In the genomic region with DNA sequence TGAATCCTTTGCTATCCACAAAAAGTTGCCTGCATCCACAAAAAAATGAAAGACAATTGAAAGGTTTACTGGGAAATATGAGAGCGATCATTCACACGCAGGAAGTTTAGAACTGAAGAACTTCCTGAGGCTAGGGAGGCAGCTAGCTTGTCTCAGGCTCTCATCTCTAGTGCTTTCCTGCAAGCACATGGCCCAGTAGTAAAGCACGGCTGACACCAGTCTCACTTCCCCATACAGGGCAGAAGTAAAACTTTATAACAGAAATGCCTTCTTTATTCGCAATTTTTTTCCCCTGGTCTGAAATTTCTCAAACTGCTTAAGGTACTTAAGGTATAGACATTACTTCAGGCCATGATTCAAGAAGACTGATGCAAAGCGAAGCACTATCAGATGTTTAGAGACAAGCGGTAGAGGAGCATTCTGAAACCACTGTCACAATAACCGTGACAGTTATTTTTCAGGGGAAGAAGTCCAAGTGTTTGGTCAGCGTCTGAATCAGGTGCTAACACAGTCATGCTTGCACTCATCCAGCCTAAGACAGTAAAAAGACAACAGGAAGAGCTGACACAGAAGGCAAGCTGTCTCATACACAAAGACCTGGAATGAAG, we compare ENCODE assay signal across 17 mouse cellular contexts. TPM values are rescaled to one million over a fixed set of nuclear protein-coding genes. Genes with fewer than 3 reads are reported as not detected.
DNase-seq lines count a peak whose midpoint lies in the region; ATAC-seq and TF ChIP-seq lines count a peak whose summit lies in the region.
"Had no signal": no experiment of that assay in that cellular context is flagged by ENCODE, and none has a peak within 500 bp of the region (broad histone marks: within the 10 kb centered on the region; RNA-seq: fewer than 3 reads in every experiment).

No protein-coding gene starts in this region.

- no peak for TF ChIP-seq CTCF in lung, postnatal 0 days (IDR thresholded peaks at IDR 0.05)
- no peak for TF ChIP-seq CTCF in bone marrow, adult 2 months (IDR thresholded peaks at IDR 0.05; ENCODE audit: control insufficient read depth, insufficient read depth, low read length)
- TF ChIP-seq CTCF in small intestine, adult 2 months (IDR thresholded peaks at IDR 0.05; ENCODE audit: extremely low read depth, insufficient read length, insufficient replicate concordance, low read depth, low read length): no peak

- H3K27ac ChIP-seq in lung, postnatal 0 days (ENCODE audit: low read length): no peak overlapping the region
- H3K27ac ChIP-seq in bone marrow, adult 2 months (ENCODE audit: control insufficient read depth, insufficient read depth, low read depth, low read length, poor library complexity): peak overlapping the region; percentile 51; the same call in 1 of the 2 replicates
- H3K27ac ChIP-seq in liver, embryonic 13.5 days: peak overlapping the region; percentile 41
- H3K27ac ChIP-seq in small intestine, adult 2 months (ENCODE audit: insufficient read depth, low read depth, low read length): peak overlapping the region; percentile 53
- no peak overlapping the region for H3K27ac ChIP-seq in limb, embryonic 10.5 days
- no peak overlapping the region for H3K27ac ChIP-seq in hindbrain, embryonic 12.5 days
- H3K27ac ChIP-seq: forebrain, embryonic 12.5 days; heart, adult 2 months; kidney, embryonic 15.5 days; liver, embryonic 14.5 days; midbrain, embryonic 12.5 days had no signal

- no peak for TF ChIP-seq EP300 in lung, postnatal 0 days (IDR thresholded peaks at IDR 0.05)

- H3K4me3 ChIP-seq in lung, postnatal 0 days (ENCODE audit: low read depth, low read length): no peak overlapping the region
- H3K4me3 ChIP-seq in bone marrow, adult 2 months (replicated peaks; ENCODE audit: control insufficient read depth, low read depth, low read length): no peak overlapping the region
- no peak overlapping the region for H3K4me3 ChIP-seq in liver, embryonic 13.5 days (replicated peaks)
- no peak overlapping the region for H3K4me3 ChIP-seq in small intestine, adult 2 months (ENCODE audit: low read depth, low read length)
- H3K4me3 ChIP-seq in limb, embryonic 10.5 days: no peak overlapping the region
- no peak overlapping the region for H3K4me3 ChIP-seq in hindbrain, embryonic 12.5 days
- H3K4me3 ChIP-seq: forebrain, embryonic 12.5 days; heart, adult 2 months; kidney, embryonic 15.5 days; midbrain, embryonic 12.5 days had no signal

- H3K27me3 ChIP-seq in lung, postnatal 0 days (replicated peaks; ENCODE audit: insufficient read depth, low read length): no peaks in the 10 kb centered on the region
- H3K27me3 ChIP-seq in liver, embryonic 13.5 days: no peaks in the 10 kb centered on the region
- H3K27me3 ChIP-seq in small intestine, adult 2 months (ENCODE audit: control insufficient read depth, insufficient read depth, low read length): no peaks in the 10 kb centered on the region
- H3K27me3 ChIP-seq in limb, embryonic 10.5 days (ENCODE audit: low read depth, poor library complexity, severe bottlenecking): no peaks in the 10 kb centered on the region
- no peaks in the 10 kb centered on the region for H3K27me3 ChIP-seq in hindbrain, embryonic 12.5 days
- H3K27me3 ChIP-seq: forebrain, embryonic 12.5 days; kidney, embryonic 15.5 days; midbrain, embryonic 12.5 days had no signal

- H3K4me1 ChIP-seq in lung, postnatal 0 days (ENCODE audit: insufficient read depth, low read depth, low read length): no peaks in the 10 kb centered on the region
- peaks cover 8% of the 10 kb centered on the region for H3K4me1 ChIP-seq in bone marrow, adult 2 months (ENCODE audit: control insufficient read depth, insufficient read depth, low read length)
- H3K4me1 ChIP-seq in liver, embryonic 13.5 days (replicated peaks): peaks cover 2% of the 10 kb centered on the region; the same call in 1 of the 2 replicates
- no peaks in the 10 kb centered on the region for H3K4me1 ChIP-seq in small intestine, adult 2 months (ENCODE audit: control insufficient read depth, insufficient read depth, insufficient read length, low read length)
- H3K4me1 ChIP-seq in limb, embryonic 10.5 days: no peaks in the 10 kb centered on the region
- no peaks in the 10 kb centered on the region for H3K4me1 ChIP-seq in hindbrain, embryonic 12.5 days
- H3K4me1 ChIP-seq: forebrain, embryonic 12.5 days; kidney, embryonic 15.5 days; midbrain, embryonic 12.5 days had no signal

- DNase-seq in lung, postnatal 0 days (ENCODE audit: low spot score): peak; percentile 43
- no peak for DNase-seq in lung, postnatal 14 days
- no peak for DNase-seq in liver, embryonic 13.5 days
- no peak for DNase-seq in limb, embryonic 10.5 days (ENCODE audit: low spot score)
- no peak for DNase-seq in MN1 (ENCODE audit: low spot score)
- DNase-seq: adrenal gland, adult 8-10 months; cerebellum, postnatal 36 days; thymus, postnatal 4 days had no signal

- no peak for TF ChIP-seq POLR2A in bone marrow, adult 2 months (IDR thresholded peaks at IDR 0.05; ENCODE audit: borderline replicate concordance, control insufficient read depth, low read depth, low read length)
- TF ChIP-seq POLR2A in small intestine, adult 2 months (IDR thresholded peaks at IDR 0.05; ENCODE audit: low read depth, low read length): no peak

- H3K9ac ChIP-seq in lung, postnatal 0 days (replicated peaks; ENCODE audit: low read depth): no peak overlapping the region
- H3K9ac ChIP-seq in liver, embryonic 13.5 days: no peak overlapping the region
- H3K9ac ChIP-seq in hindbrain, embryonic 12.5 days: no peak overlapping the region
- H3K9ac ChIP-seq: forebrain, embryonic 12.5 days; kidney, embryonic 15.5 days; liver, embryonic 14.5 days; midbrain, embryonic 12.5 days had no signal

- no peaks in the 10 kb centered on the region for H3K9me3 ChIP-seq in lung, postnatal 0 days (ENCODE audit: low read length)
- H3K9me3 ChIP-seq in liver, embryonic 13.5 days (replicated peaks): no peaks in the 10 kb centered on the region
- H3K9me3 ChIP-seq in limb, embryonic 10.5 days (replicated peaks): no peaks in the 10 kb centered on the region
- H3K9me3 ChIP-seq in hindbrain, embryonic 12.5 days (replicated peaks): no peaks in the 10 kb centered on the region
- H3K9me3 ChIP-seq: forebrain, embryonic 12.5 days; kidney, embryonic 15.5 days; midbrain, embryonic 12.5 days had no signal

- 67% methylated on average over 8 of the region's 8 CpGs for WGBS in lung, postnatal 0 days
- 12% methylated on average over 8 of the region's 8 CpGs for WGBS in bone marrow, adult 2 months
- WGBS in liver, embryonic 13.5 days (ENCODE audit: insufficient replicate concordance): 43% methylated on average over 8 of the region's 8 CpGs
- 77% methylated on average over 8 of the region's 8 CpGs for WGBS in small intestine, adult 2 months
- WGBS in limb, embryonic 10.5 days: 90% methylated on average over 8 of the region's 8 CpGs
- WGBS in hindbrain, embryonic 12.5 days: 91% methylated on average over 8 of the region's 8 CpGs

- peaks cover 15% of the 10 kb centered on the region; the same call in 1 of the 2 replicates for H3K36me3 ChIP-seq in lung, postnatal 0 days (ENCODE audit: insufficient read depth, low read length)
- H3K36me3 ChIP-seq in liver, embryonic 13.5 days: peaks cover 92% of the 10 kb centered on the region
- H3K36me3 ChIP-seq in small intestine, adult 2 months (ENCODE audit: control insufficient read depth, insufficient read depth, low read length): peaks cover 59% of the 10 kb centered on the region
- H3K36me3 ChIP-seq in limb, embryonic 10.5 days: peaks cover 94% of the 10 kb centered on the region
- peaks cover 77% of the 10 kb centered on the region for H3K36me3 ChIP-seq in hindbrain, embryonic 12.5 days

- ATAC-seq in lung, postnatal 0 days: peak; percentile 68
- ATAC-seq in liver, embryonic 13.5 days (ENCODE audit: low read depth): no peak
- no peak for ATAC-seq in hindbrain, embryonic 12.5 days (ENCODE audit: low FRiP score)

- no peak overlapping the region for H3K4me2 ChIP-seq in lung, postnatal 0 days (replicated peaks; ENCODE audit: low read depth, low read length)
- no peak overlapping the region for H3K4me2 ChIP-seq in liver, embryonic 13.5 days
- H3K4me2 ChIP-seq in hindbrain, embryonic 12.5 days (replicated peaks): no peak overlapping the region
- H3K4me2 ChIP-seq: forebrain, embryonic 12.5 days; kidney, embryonic 15.5 days; midbrain, embryonic 12.5 days had no signal

RNA-seq across cellular contexts. Expression of a gene that starts 16.9 kb away (rescaled TPM):
- 30.7 and 33.5 TPM in 2 replicates for polyA plus RNA-seq in lung, postnatal 0 days (2015; fragmentation: Nextera tagmentation; extraction: Ambion mirVana)
- polyA plus RNA-seq in bone marrow, adult 2 months (2011; ENCODE audit: insufficient read depth, insufficient read length, low replicate concordance, missing spikeins): 26.3 and 39.0 TPM in 2 replicates
- polyA plus RNA-seq in liver, embryonic 13.5 days (2015; fragmentation: Nextera tagmentation; extraction: Ambion mirVana): 33.4 and 39.7 TPM in 2 replicates
- 9.6 and 19.4 TPM in 2 replicates for polyA plus RNA-seq in small intestine, adult 2 months (2012; rRNA removed)
- polyA plus RNA-seq in limb, embryonic 10.5 days (2016; fragmentation: Nextera tagmentation; extraction: Ambion mirVana): 93.9 and 99.0 TPM in 2 replicates
- 71.8 and 73.6 TPM in 2 replicates for polyA plus RNA-seq in hindbrain, embryonic 12.5 days (2016; fragmentation: Nextera tagmentation; extraction: Ambion mirVana)

RNA-seq across cellular contexts. Expression of a gene that starts 31.8 kb away (rescaled TPM):
- polyA plus RNA-seq in lung, postnatal 0 days (2015; fragmentation: Nextera tagmentation; extraction: Ambion mirVana): 0.18 and 0.25 TPM in 2 replicates
- not detected in 2 replicates for polyA plus RNA-seq in bone marrow, adult 2 months (2011; ENCODE audit: insufficient read depth, insufficient read length, low replicate concordance, missing spikeins)
- polyA plus RNA-seq in liver, embryonic 13.5 days (2015; fragmentation: Nextera tagmentation; extraction: Ambion mirVana): not detected in 2 replicates
- polyA plus RNA-seq in small intestine, adult 2 months (2012; rRNA removed): 0.24 TPM in 1 of 2 replicates, not detected in the other
- polyA plus RNA-seq in limb, embryonic 10.5 days (2016; fragmentation: Nextera tagmentation; extraction: Ambion mirVana): not detected in 2 replicates
- 0.18 and 0.22 TPM in 2 replicates for polyA plus RNA-seq in hindbrain, embryonic 12.5 days (2016; fragmentation: Nextera tagmentation; extraction: Ambion mirVana)
- polyA plus RNA-seq: embryonic facial prominence, embryonic 14.5 days had no signal

RNA-seq across cellular contexts. Expression of a gene that starts 43.7 kb away (rescaled TPM):
- polyA plus RNA-seq in lung, postnatal 0 days (2015; fragmentation: Nextera tagmentation; extraction: Ambion mirVana): 20.4 and 21.6 TPM in 2 replicates
- 167 and 178 TPM in 2 replicates for polyA plus RNA-seq in bone marrow, adult 2 months (2011; ENCODE audit: insufficient read depth, insufficient read length, low replicate concordance, missing spikeins)
- polyA plus RNA-seq in liver, embryonic 13.5 days (2015; fragmentation: Nextera tagmentation; extraction: Ambion mirVana): 58.0 and 64.5 TPM in 2 replicates
- polyA plus RNA-seq in small intestine, adult 2 months (2012; rRNA removed): 9.6 and 15.6 TPM in 2 replicates
- polyA plus RNA-seq in limb, embryonic 10.5 days (2016; fragmentation: Nextera tagmentation; extraction: Ambion mirVana): 12.8 and 15.0 TPM in 2 replicates
- polyA plus RNA-seq in hindbrain, embryonic 12.5 days (2016; fragmentation: Nextera tagmentation; extraction: Ambion mirVana): 11.7 and 11.9 TPM in 2 replicates

Comparison
In these comparisons a context has a peak if more than half of its experiments do, and no peak if none do; other contexts are left out.
1. H3K27ac ChIP-seq: peak in bone marrow, adult 2 months (single experiment), liver, embryonic 13.5 days (single experiment) and small intestine, adult 2 months (single experiment); none in lung, postnatal 0 days (single experiment), limb, embryonic 10.5 days (single experiment) and hindbrain, embryonic 12.5 days (single experiment).